Mouse (Mus musculus) lung, postnatal 14 days (tissue): ENCODE data around the gene Me1.
A peak's percentile ranks its signal among the peaks of the same experiment; 100 is the strongest.
"Not testable (repeated sequence)": the region's sequence is repeated elsewhere in the genome, so short reads cannot be mapped to it uniquely, and the experiment has no call there.

Source experiments
- DNase-seq: peaks from one replicate; pipeline ENCODE4 v3.0.0; 2021

Gene Me1

GRCm38 (mm10) chr9:86594357-86594767, 101.4 kb downstream of the Me1 start:
- not testable (repeated sequence) for DNase-seq

- no peak for DNase-seq
These were observed 102.8 kb downstream of the Me1 start for GRCm38 (mm10) chr9:86592676-86593668.

- DNase-seq, result no peak
These were observed 108.5 kb downstream of the Me1 start for GRCm38 (mm10) chr9:86587019-86587795.

- peak; percentile 78 for DNase-seq
These were observed 112.0 kb downstream of the Me1 start for GRCm38 (mm10) chr9:86583740-86584139.

GRCm38 (mm10) chr9:86579657-86580056, 116.1 kb downstream of the Me1 start:
- no peak for DNase-seq

- DNase-seq, result no peak
These were observed 120.6 kb downstream of the Me1 start for GRCm38 (mm10) chr9:86575178-86575577.

GRCm38 (mm10) chr9:86573616-86574303, 122.0 kb downstream of the Me1 start:
- DNase-seq, result no peak

- DNase-seq, result peak; percentile 89
These were observed 123.0 kb downstream of the Me1 start for GRCm38 (mm10) chr9:86572636-86573291.

- DNase-seq, result no peak
These were observed 123.6 kb downstream of the Me1 start for GRCm38 (mm10) chr9:86572196-86572595.

- peak; percentile 97 for DNase-seq
These were observed 124.1 kb downstream of the Me1 start, which contains the start of the genes Pgm3 and Rwdd2a for GRCm38 (mm10) chr9:86571540-86572135. TSS of gene Pgm3 (minus strand) at chr9:86571842. TSS of gene Rwdd2a (plus strand) at chr9:86571991.

- no peak for DNase-seq
These were observed 124.8 kb downstream of the Me1 start for GRCm38 (mm10) chr9:86570946-86571345.

GRCm38 (mm10) chr9:86570261-86570890, 125.4 kb downstream of the Me1 start:
- no peak for DNase-seq

- DNase-seq, result no peak
These were observed 126.3 kb downstream of the Me1 start for GRCm38 (mm10) chr9:86569314-86569910.

GRCm38 (mm10) chr9:86560543-86560942, 135.2 kb downstream of the Me1 start:
- peak; percentile 29 for DNase-seq

GRCm38 (mm10) chr9:86554641-86555040, 141.1 kb downstream of the Me1 start:
- DNase-seq, result no peak

GRCm38 (mm10) chr9:86553886-86554285, 141.9 kb downstream of the Me1 start:
- no peak for DNase-seq

GRCm38 (mm10) chr9:86550717-86551116, 145.0 kb downstream of the Me1 start:
- DNase-seq, result no peak

- DNase-seq, result no peak
These were observed 146.1 kb downstream of the Me1 start for GRCm38 (mm10) chr9:86549637-86550162.

GRCm38 (mm10) chr9:86544559-86544958, 151.2 kb downstream of the Me1 start:
- no peak for DNase-seq

- no peak for DNase-seq
These were observed 152.3 kb downstream of the Me1 start for GRCm38 (mm10) chr9:86543451-86543850.

- no peak for DNase-seq
These were observed 161.7 kb downstream of the Me1 start for GRCm38 (mm10) chr9:86534071-86534470.
